Mouse (Mus musculus): Measurements from ENCODE around the gene Egln1.

- TF ChIP-seq CTCF (IDR thresholded peaks at IDR 0.05; ENCODE audit: control insufficient read depth, insufficient read depth, insufficient replicate concordance, low read depth, low read length), result no peak
- TF ChIP-seq POLR2A (IDR thresholded peaks at IDR 0.05; ENCODE audit: control insufficient read depth, low read depth, low read length), result no peak
Measured at GRCm38 (mm10) chr8:124976211-124976610, 27.1 kb upstream of the Egln1 start.

Measured in testis, adult 2 months (tissue).